Mouse (Mus musculus): Measurements from ENCODE around the gene Gm20517. TPM values are rescaled to one million over a fixed set of nuclear protein-coding genes. Genes with fewer than 3 reads are reported as not detected.

The Gm20517 gene
- total RNA-seq (2015) = 0.49 and 2.4 TPM in 2 replicates
- 1.7 and 2.3 TPM in 2 replicates for total RNA-seq (2017)

DNA sequence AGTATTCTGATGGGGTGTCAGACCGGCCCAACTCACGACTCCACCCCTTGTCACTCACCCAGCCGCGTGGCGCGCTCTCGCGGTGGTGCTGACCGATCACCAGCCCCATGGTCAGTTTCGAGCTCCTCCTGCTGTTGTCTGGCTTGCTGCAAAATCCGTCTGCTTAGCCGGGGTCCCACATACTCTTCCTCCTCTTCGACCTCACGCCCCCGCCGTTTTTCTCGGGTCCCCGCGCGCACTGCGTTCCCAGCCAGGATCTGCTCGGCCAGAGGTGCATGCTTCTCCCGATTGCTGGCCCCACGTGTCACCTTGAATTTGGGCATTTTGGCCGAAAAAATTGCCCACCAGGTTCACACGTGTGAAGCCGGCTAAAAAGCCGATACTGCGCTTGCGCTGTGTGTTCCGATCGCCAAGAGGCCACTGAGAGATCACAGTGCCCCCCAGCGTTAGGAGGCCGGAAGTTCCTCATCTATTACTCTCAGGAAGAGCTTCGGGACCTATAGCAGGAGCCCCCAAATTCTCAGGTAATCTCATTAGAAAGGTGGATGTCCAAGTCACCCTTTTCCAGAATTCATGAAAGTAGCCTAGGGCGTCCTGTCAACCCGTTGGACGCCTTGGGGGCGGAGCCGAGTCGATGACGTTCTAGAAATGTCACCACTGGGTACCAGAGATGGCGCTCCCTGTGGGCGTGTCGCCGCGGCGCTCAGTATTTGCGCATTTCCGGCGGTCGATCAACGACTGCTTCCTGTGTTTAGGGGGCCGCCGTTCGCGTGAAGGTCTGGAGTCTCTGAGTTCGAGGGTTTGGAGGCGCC is at the start of gene Gm20517, which contains the start of the genes Bysl and Med20:
TSS of gene Gm20517 (plus strand) at position 741 of the 812 bp plus-strand sequence.
TSS of gene Bysl (minus strand) at position 644 of the 812 bp plus-strand sequence.
TSS of gene Med20 (plus strand) at position 734 of the 812 bp plus-strand sequence.
- ATAC-seq (ENCODE audit: poor library complexity, severe bottlenecking) = peak; percentile 93

DNA sequence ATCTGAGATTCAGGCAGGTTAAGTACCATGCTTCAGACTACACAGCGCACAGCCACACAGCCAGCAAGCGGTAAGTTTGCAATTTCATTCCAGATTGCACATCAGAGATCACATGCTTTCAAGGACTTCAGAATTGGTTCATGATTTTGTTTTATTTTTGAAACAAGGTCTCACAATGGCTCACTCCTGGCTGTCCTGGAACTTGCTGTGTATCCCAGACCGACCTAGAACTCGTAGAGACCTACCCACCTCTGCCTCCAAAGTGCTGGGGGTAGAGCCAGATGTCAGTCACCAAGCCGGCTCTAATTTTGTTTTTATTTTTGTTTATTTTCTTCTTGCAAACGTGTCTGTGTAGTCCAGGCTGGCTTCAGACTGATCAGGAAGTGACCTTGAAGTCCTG is 48.5 kb upstream of the Gm20517 start:
- ATAC-seq (ENCODE audit: poor library complexity, severe bottlenecking) = no peak

DNA sequence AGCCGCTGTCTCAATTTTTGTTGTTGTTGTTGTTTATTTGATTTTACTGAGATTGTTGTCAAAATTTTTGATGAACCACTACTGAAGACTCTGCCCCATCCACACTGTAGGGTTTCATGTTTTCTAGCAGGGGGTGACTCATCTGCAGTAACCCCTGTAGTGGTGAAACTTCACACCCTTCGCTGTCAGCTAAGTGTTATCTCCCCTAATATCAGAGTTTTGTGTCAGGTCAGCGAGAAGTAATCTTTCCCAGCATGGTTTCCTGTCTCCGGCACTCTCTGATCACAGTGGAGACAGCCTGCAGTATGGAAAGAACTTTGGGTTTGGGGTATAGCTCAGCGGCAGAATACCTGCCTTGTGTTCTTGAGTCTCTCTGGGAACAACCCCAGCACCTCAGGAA is 46.8 kb upstream of the Gm20517 start:
- peak; percentile 57; the same call in 1 of the 2 replicates for ATAC-seq (ENCODE audit: poor library complexity, severe bottlenecking)

- ATAC-seq (ENCODE audit: poor library complexity, severe bottlenecking) = no peak
These were observed 45.3 kb upstream of the Gm20517 start for GRCm38 (mm10) chr17:47566133-47566532.

- ATAC-seq (ENCODE audit: poor library complexity, severe bottlenecking) = no peak
These were observed 44.1 kb upstream of the Gm20517 start for GRCm38 (mm10) chr17:47567271-47567670.

DNA sequence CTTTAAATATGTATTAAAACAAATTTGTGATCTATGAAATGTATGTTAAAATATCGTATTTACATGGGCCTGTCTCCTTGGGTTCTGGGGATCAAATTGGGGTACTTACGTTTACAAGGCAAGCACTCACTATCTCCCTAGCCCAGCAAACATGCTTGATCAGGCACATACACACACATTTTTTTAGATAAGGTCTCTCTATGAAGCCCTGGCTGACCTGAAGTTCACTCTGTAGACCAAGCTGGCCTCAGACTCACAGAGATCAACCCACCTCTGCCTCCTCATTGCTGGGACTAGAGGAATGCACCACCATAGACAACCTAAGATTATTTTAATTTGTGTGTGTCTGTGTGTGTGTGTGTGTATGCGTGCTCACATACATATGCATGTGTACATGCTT is 43.0 kb upstream of the Gm20517 start:
- ATAC-seq (ENCODE audit: poor library complexity, severe bottlenecking) = no peak

GRCm38 (mm10) chr17:47568951-47569527 is 42.4 kb upstream of the Gm20517 start:
- ATAC-seq (ENCODE audit: poor library complexity, severe bottlenecking) = no peak

DNA sequence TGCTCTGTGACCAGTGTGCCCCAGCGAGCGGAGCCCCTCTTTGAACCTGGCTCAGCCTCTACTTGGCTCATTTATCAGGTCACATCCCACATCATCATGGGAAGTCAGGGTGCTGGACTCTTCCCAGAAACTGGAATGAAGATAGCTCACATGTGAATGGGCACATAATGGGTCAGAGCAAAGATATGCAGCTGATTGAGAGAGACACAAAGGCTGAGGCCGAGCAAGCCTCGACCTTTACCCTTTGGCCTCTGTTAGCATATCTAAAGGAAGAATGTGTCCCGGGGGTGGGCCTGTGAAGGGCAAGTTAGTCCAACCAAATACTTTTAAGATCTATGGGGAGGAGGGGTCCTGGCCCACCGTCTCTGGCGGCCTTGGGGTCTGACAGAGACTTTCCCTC is 39.8 kb upstream of the Gm20517 start:
- ATAC-seq (ENCODE audit: poor library complexity, severe bottlenecking) = no peak

GRCm38 (mm10) chr17:47572436-47572835 is 39.0 kb upstream of the Gm20517 start:
- no peak for ATAC-seq (ENCODE audit: poor library complexity, severe bottlenecking)

GRCm38 (mm10) chr17:47574028-47574427 is 37.4 kb upstream of the Gm20517 start:
- ATAC-seq (ENCODE audit: poor library complexity, severe bottlenecking) = no peak

GRCm38 (mm10) chr17:47574830-47575229 is 36.6 kb upstream of the Gm20517 start:
- ATAC-seq (ENCODE audit: poor library complexity, severe bottlenecking) = no peak

GRCm38 (mm10) chr17:47578655-47579054 is 32.7 kb upstream of the Gm20517 start:
- no peak for ATAC-seq (ENCODE audit: poor library complexity, severe bottlenecking)

GRCm38 (mm10) chr17:47580962-47581361 is 30.4 kb upstream of the Gm20517 start:
- no peak for ATAC-seq (ENCODE audit: poor library complexity, severe bottlenecking)

- no peak for ATAC-seq (ENCODE audit: poor library complexity, severe bottlenecking)
These were observed 22.9 kb upstream of the Gm20517 start for GRCm38 (mm10) chr17:47588517-47588916.

DNA sequence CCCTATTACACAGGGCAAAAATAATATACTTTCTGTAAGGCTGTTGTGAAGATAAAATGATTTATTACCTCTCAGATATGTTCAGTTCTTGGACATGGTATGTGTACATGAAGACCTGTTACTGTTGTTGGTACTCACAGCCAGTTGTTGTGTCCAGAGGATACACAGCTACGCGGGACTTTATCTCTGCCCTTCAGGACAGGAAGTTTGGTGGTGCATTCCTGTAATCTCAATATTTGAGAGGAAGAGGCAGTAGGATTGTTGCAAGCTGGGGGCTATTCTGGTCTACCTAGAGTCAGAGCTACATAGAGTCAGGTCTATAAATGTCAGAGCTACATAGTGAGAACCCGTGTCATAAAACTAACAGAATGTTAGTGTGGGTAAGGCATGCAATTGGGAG is 20.3 kb upstream of the Gm20517 start:
- no peak for ATAC-seq (ENCODE audit: poor library complexity, severe bottlenecking)

GRCm38 (mm10) chr17:47593215-47593853 is 18.1 kb upstream of the Gm20517 start:
- ATAC-seq (ENCODE audit: poor library complexity, severe bottlenecking) = peak; percentile 69

GRCm38 (mm10) chr17:47593854-47594182 is 17.6 kb upstream of the Gm20517 start:
- no peak for ATAC-seq (ENCODE audit: poor library complexity, severe bottlenecking)

DNA sequence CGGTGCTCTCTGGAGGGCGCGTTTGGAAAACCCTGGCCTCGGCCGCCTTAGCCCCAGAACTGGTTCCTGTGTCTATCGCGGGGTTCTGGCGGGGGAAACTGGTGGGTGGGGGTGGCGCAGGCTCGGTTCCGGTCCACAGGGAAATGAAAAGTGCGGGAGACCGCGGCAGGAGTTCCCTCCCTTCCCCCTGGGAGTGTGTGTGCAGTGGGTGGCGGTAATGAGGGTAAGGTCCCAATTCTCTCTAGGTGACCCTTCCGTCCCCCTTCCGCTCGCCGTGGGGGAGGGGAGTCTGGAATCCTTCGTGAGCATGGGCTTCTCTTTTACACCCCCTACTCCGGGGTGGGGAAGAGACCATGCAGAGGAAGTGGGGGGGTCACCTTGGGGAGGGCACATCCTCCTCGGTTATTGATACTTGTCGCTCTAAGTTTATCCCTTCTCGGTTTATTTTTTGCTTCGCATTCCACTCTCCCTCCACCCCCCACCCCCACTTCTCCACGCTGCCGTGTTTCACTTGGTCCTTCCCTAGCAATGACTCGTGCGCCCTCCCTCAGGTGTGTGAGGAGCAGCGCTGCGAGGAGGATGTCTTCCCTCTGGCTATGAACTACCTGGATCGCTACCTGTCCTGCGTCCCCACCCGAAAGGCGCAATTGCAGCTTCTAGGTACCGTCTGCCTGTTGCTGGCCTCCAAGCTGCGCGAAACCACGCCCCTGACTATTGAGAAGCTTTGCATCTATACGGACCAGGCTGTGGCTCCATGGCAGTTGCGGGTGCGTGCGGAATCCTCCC is 17.0 kb upstream of the Gm20517 start:
- no peak for ATAC-seq (ENCODE audit: poor library complexity, severe bottlenecking)

- ATAC-seq (ENCODE audit: poor library complexity, severe bottlenecking) = no peak
These were observed 16.5 kb upstream of the Gm20517 start for GRCm38 (mm10) chr17:47594969-47595247.

DNA sequence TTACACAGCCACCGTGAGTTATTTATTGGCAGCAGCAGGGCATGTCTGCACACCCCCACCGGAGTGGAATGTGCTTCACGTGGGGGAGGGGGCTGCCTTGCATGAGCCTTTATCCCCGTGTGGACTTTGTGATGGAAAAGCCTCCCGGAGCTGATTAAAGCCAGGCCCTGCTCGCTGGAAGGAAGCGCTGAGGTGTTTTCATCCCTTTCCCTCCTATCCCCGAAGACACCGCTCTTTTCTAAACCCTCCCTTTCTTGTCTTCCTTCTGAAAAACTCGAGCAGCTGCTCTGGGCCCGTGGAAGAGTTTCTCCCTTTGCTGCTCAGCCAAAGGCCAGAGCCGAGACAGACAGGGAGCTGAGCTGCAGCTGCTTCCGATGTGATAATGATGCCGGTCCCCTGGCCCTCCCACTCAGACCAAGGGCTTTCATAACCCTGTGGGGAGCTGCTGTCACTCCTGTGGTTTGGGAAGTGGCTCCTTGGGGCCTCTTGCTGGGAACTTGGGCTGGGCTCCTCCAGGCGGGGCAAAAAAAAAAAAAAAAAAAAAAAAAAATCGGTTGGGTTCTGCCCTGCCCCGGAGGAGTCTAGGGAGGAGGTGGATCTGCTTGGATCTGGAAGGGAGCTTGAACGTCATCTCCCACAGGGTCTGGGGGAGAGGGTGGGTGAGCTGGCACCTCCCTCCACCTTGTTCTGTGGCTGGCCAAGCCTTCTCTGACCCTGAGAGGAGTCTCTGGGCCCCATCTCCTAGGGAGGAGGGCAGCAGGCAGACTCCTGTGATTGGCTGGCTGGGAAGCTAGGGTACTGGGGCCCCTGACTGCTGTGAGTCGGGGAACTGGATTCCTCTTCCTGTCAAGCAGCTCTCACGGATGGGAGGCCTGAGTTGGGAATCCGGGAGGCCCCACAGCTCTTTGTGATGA is 15.9 kb upstream of the Gm20517 start:
- ATAC-seq (ENCODE audit: poor library complexity, severe bottlenecking) = peak; percentile 58

Data from megakaryocyte, adult 5-6 weeks (primary cell).